Mouse (Mus musculus) cerebral cortex, adult 2 months (tissue): ENCODE measurements around the gene Trio.

Experiments
- WGBS: fragments of 180-500 bp; shearing (Covaris S2); methylation state at CpG from one replicate; pipeline ENCODE4 v1.1.7; 2018; 5-methylcytosine and 5-hydroxymethylcytosine counted together

Gene Trio

GRCm38 (mm10) chr15:27797480-27798155 is 228.0 kb downstream of the Trio start:
- 29% methylated on average over 20 of the region's 20 CpGs for WGBS

GRCm38 (mm10) chr15:27796868-27797222 is 228.8 kb downstream of the Trio start:
- 35% methylated on average over 7 of the region's 7 CpGs for WGBS

- 49% methylated on average over 22 of the region's 22 CpGs for WGBS
Observed at GRCm38 (mm10) chr15:27795942-27796867, 229.4 kb downstream of the Trio start.

- 53% methylated on average over 6 of the region's 6 CpGs for WGBS
Observed at GRCm38 (mm10) chr15:27793284-27793683, 232.4 kb downstream of the Trio start.

- 41% methylated on average over 11 of the region's 11 CpGs for WGBS
Observed at GRCm38 (mm10) chr15:27792473-27792872, 233.2 kb downstream of the Trio start.

- 70% methylated on average over 5 of the region's 5 CpGs for WGBS
Observed at GRCm38 (mm10) chr15:27791141-27791540, 234.5 kb downstream of the Trio start.

- 64% methylated on average over 6 of the region's 6 CpGs for WGBS
Observed at GRCm38 (mm10) chr15:27790699-27791098, 234.9 kb downstream of the Trio start.

- WGBS, result 52% methylated on average over 3 of the region's 3 CpGs
Observed at GRCm38 (mm10) chr15:27789325-27789724, 236.3 kb downstream of the Trio start.

- WGBS, result 16% methylated on average over 17 of the region's 17 CpGs
Observed at GRCm38 (mm10) chr15:27788122-27788759, 237.4 kb downstream of the Trio start.

GRCm38 (mm10) chr15:27787151-27787550 is 238.5 kb downstream of the Trio start:
- 41% methylated on average over 4 of the region's 4 CpGs for WGBS

GRCm38 (mm10) chr15:27786418-27786817 is 239.2 kb downstream of the Trio start:
- WGBS, result 51% methylated on average over 11 of the region's 11 CpGs

GRCm38 (mm10) chr15:27785280-27786001 is 240.2 kb downstream of the Trio start:
- 20% methylated on average over 12 of the region's 12 CpGs for WGBS

GRCm38 (mm10) chr15:27784126-27784563 is 241.5 kb downstream of the Trio start:
- 22% methylated on average over 10 of the region's 10 CpGs for WGBS

- WGBS, result 19% methylated on average over 12 of the region's 12 CpGs
Observed at GRCm38 (mm10) chr15:27783541-27784125, 242.0 kb downstream of the Trio start.

GRCm38 (mm10) chr15:27783092-27783491 is 242.6 kb downstream of the Trio start:
- 34% methylated on average over 8 of the region's 8 CpGs for WGBS

GRCm38 (mm10) chr15:27782383-27783036 is 243.1 kb downstream of the Trio start:
- 25% methylated on average over 15 of the region's 15 CpGs for WGBS

GRCm38 (mm10) chr15:27779827-27780226 is 245.8 kb downstream of the Trio start:
- 30% methylated on average over 10 of the region's 10 CpGs for WGBS

GRCm38 (mm10) chr15:27779398-27779797 is 246.2 kb downstream of the Trio start:
- WGBS, result 37% methylated on average over 11 of the region's 11 CpGs

GRCm38 (mm10) chr15:27778256-27778655 is 247.4 kb downstream of the Trio start:
- 37% methylated on average over 3 of the region's 3 CpGs for WGBS

- WGBS, result 49% methylated on average over 11 of the region's 11 CpGs
Observed at GRCm38 (mm10) chr15:27777455-27778190, 248.0 kb downstream of the Trio start.
